Mouse (Mus musculus) liver, embryonic 12.5 days (tissue): ENCODE data around the gene Olfr373. TPM values are rescaled to one million over a fixed set of nuclear protein-coding genes. Genes with fewer than 3 reads are reported as not detected.
"Not testable (repeated sequence)": the region's sequence is repeated elsewhere in the genome, so short reads cannot be mapped to it uniquely, and the experiment has no call there.

Experiments
- ATAC-seq: fragments of 200-750 bp; cut with Nextera tagmentation; 2 replicates; pipeline ENCODE4 v1.8.0; 2017; ENCODE audit warnings: moderate number of reproducible peaks, mild to moderate bottlenecking, moderate library complexity
- H3K27ac ChIP-seq: fragments of 300-500 bp; sonication (generic); 2 replicates; pipeline ENCODE4 v1.5.1; 2016; ENCODE audit warnings: mild to moderate bottlenecking
- H3K27me3 ChIP-seq: fragments of 300-500 bp; sonication (generic); replicated peaks from 2 replicates; pipeline ENCODE4 v1.6.1; 2016; ENCODE audit warnings: mild to moderate bottlenecking, moderate library complexity
- H3K36me3 ChIP-seq: fragments of 300-500 bp; sonication (generic); 2 replicates; pipeline ENCODE4 v1.6.1; 2016; ENCODE audit warnings: mild to moderate bottlenecking, moderate library complexity
- H3K4me1 ChIP-seq: fragments of 300-500 bp; sonication (generic); 2 replicates; pipeline ENCODE4 v1.6.1; 2016
- H3K4me2 ChIP-seq: fragments of 300-500 bp; sonication (generic); 2 replicates; pipeline ENCODE4 v1.6.1; 2016; ENCODE audit warnings: mild to moderate bottlenecking, moderate library complexity
- H3K4me3 ChIP-seq: fragments of 300-500 bp; sonication (generic); 2 replicates; pipeline ENCODE4 v1.5.1; 2016; ENCODE audit warnings: mild to moderate bottlenecking, moderate library complexity
- H3K9ac ChIP-seq: fragments of 300-500 bp; sonication (generic); 2 replicates; pipeline ENCODE4 v1.6.1; 2016; ENCODE audit warnings: mild to moderate bottlenecking, moderate library complexity
- H3K9me3 ChIP-seq: fragments of 300-500 bp; sonication (generic); replicated peaks from 2 replicates; pipeline ENCODE4 v1.6.1; 2016; ENCODE audit warnings: mild to moderate bottlenecking, moderate library complexity
- WGBS: fragments of 180-500 bp; shearing (Covaris S2); methylation state at CpG from one replicate; pipeline ENCODE4 v1.1.7; 2016; ENCODE audit not compliant: insufficient replicate concordance; 5-methylcytosine and 5-hydroxymethylcytosine counted together
- polyA plus RNA-seq: library from polyadenylated mRNA; unstranded; fragments of >200 nt; fragmentation: Nextera tagmentation; extraction: Ambion mirVana; gene quantifications from 2 replicates; pipeline ENCODE4 v1.2.1, GENCODE M21; 2016

The Olfr373 gene
- polyA plus RNA-seq, 1 experiment from 2014 or later, result not detected

DNA sequence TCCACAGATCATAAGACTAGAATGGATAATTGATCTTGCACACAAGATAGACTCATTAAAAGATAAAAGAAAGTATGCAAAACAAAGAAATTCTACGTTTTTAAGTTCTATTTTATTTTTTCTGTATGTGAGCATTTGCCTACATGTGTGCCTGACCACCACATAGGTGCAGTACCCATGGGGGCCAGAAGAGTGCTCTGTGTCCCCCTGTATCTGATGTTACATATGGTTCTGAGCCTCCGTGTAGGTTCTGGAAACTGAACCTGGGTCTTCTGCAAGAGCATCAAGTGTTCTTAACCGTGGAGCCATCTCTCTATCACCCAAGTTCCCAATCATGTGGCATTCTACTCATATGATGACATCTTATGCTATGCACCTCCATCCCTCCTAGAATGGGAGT is 29.5 kb downstream of the Olfr373 start:
- 53% methylated on average over 3 of the region's 3 CpGs for WGBS
- H3K36me3 ChIP-seq, result no peaks in the 10 kb centered on the region
- no peak overlapping the region for H3K27ac ChIP-seq
- no peaks in the 10 kb centered on the region for H3K27me3 ChIP-seq
- ATAC-seq, result no peak
- no peaks in the 10 kb centered on the region for H3K4me1 ChIP-seq
- H3K4me2 ChIP-seq, result no peak overlapping the region
- H3K9ac ChIP-seq, result no peak overlapping the region
- H3K4me3 ChIP-seq, result no peak overlapping the region
- H3K9me3 ChIP-seq, result no peaks in the 10 kb centered on the region

DNA sequence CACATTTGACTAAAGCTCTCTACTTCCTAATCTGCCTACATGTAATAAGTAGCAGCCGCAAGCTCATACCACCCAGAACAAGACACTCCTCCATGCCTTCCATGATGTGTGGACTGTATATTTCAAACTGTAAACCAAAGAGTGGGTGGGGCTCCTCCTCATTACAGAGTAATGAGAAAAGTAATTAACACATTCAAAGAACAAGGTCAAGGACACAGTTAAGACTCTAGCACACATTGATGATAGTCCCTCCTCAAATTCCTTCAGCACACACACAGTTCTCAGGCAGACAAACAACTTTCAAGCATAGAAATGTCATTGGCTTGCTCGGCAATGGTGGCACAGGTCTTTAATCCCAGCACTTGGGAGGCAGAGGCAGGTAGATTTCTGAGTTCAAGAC is 32.2 kb downstream of the Olfr373 start:
- H3K4me3 ChIP-seq, result no peak overlapping the region
- no peak overlapping the region for H3K4me2 ChIP-seq
- H3K36me3 ChIP-seq, result no peaks in the 10 kb centered on the region
- 76% methylated on average over 2 of the region's 2 CpGs for WGBS
- H3K27me3 ChIP-seq, result no peaks in the 10 kb centered on the region
- no peaks in the 10 kb centered on the region for H3K4me1 ChIP-seq
- H3K9me3 ChIP-seq, result no peaks in the 10 kb centered on the region
- no peak overlapping the region for H3K9ac ChIP-seq
- no peak overlapping the region for H3K27ac ChIP-seq
- ATAC-seq, result no peak

DNA sequence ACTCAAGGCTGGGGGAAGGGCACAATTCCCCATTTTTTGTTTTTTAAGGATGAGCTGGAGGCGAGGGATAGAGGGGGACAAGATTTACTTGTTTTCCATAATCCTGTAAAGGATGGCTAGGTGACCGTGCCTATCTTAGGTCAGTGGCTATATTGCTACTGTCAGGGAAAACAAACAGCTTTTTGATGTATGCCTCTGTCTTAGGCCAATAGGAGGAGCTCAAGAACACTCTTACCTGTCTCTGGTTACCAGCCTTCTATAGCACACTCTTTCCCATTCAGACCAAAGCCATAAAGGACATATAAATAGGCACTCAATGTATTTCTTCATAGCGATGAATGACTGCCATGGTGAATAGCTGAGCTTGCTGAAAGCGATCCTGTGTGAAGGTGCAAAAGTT is 35.6 kb downstream of the Olfr373 start:
- no peaks in the 10 kb centered on the region for H3K36me3 ChIP-seq
- H3K4me2 ChIP-seq, result no peak overlapping the region
- H3K27ac ChIP-seq, result no peak overlapping the region
- H3K27me3 ChIP-seq, result no peaks in the 10 kb centered on the region
- H3K4me3 ChIP-seq, result no peak overlapping the region
- 37% methylated on average over 4 of the region's 4 CpGs for WGBS
- no peaks in the 10 kb centered on the region for H3K9me3 ChIP-seq
- no peak overlapping the region for H3K9ac ChIP-seq
- H3K4me1 ChIP-seq, result no peaks in the 10 kb centered on the region
- no peak for ATAC-seq

DNA sequence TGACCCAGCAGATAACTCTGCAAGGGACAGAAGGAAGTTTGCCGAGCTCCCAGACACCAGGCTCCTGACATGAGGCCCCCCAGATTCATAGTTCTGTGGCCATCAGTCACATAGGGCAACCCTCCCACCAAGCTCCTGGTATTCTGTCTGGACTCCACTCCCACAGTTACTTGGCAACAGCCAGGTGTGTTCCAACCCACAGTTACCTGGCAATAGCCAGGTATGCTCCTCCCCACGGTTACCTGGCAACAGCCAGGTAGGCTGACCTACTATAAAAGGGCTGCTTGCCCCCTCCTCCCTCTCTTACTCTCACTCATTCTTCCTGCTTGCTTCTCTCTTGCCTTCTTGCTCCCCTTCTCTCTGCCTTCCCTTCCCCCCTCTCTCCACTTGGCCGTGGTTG is 38.5 kb downstream of the Olfr373 start:
- not testable (repeated sequence) for H3K36me3 ChIP-seq, H3K27ac ChIP-seq, ATAC-seq, H3K4me3 ChIP-seq, H3K9me3 ChIP-seq, H3K4me2 ChIP-seq, H3K27me3 ChIP-seq, H3K4me1 ChIP-seq, H3K9ac ChIP-seq
- WGBS, result 40% methylated on average over 3 of the region's 3 CpGs

DNA sequence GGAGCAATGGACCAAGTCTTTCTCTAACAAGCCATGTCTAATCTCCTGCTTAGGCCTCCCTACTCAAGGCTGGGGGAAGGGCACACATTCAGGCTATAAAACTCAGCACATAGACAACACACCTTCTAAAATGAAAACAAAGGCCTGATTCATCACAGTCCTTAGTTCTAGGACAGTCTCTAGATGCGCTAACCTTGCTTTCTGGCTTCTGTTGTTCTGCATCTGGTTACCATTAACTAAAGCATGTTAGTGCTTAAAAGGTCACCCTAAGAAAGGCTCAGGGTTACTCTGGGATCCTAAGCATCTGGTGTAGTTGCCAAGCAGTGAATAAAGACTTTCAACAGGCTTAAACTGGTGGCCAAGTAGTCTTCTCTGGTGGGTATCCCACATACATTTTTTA is 39.0 kb downstream of the Olfr373 start:
- WGBS, result 68% methylated on average over 1 of the region's 1 CpGs
- Histone ChIP-seq H3K9ac (no peak overlapping the region), H3K4me3 (no peak overlapping the region), H3K27ac (no peak overlapping the region), H3K36me3 (no peaks in the 10 kb centered on the region), H3K4me1 (no peaks in the 10 kb centered on the region), H3K4me2 (no peak overlapping the region), H3K27me3 (no peaks in the 10 kb centered on the region), H3K9me3 (no peaks in the 10 kb centered on the region)
- no peak for ATAC-seq

DNA sequence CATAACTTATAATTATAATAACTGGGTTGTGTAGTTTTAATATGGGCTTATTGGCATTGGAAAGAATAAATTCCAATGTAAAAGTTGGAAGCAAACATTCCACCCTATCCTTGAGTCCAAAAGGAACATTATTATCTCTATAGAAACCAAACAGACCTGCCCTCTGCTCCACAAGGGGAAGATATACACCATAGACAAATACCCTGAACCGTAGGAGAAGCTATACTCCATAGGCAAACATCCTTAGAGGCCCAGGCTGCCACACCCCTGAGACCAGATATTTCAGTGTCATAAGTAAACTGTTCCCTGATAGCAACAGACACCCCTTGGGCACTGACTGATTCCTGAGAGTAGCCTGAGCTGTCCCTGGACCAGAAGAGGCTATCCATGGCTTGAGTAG is 44.9 kb downstream of the Olfr373 start:
- no peak for ATAC-seq
- Histone ChIP-seq H3K4me1 (peaks cover 12% of the 10 kb centered on the region), H3K4me2 (no peak overlapping the region), H3K36me3 (no peaks in the 10 kb centered on the region), H3K9ac (no peak overlapping the region), H3K27me3 (no peaks in the 10 kb centered on the region; the same call in 1 of the 2 replicates), H3K9me3 (no peaks in the 10 kb centered on the region), H3K27ac (no peak overlapping the region), H3K4me3 (no peak overlapping the region)
- 56% methylated on average over 1 of the region's 1 CpGs for WGBS

DNA sequence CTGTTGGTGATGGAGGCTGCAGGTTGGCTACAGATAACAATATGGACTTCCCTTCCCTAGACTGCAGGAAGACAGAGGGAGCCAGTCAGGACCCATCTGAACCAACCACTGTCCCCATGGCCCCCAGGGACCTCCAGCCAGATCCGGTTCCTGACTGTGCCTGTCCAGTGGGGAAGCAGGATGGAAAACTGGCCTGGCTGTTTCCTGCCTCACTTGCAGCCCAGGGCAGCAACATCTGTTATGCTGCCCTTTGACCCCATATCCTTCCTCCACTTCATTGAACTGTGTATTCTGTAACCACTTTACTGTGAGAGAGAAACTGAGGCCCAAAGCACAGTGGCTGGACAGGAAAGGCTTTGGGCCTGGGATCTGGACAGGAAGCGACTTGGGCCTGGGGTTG is 48.3 kb downstream of the Olfr373 start:
- ATAC-seq, result no peak
- no peaks in the 10 kb centered on the region for H3K9me3 ChIP-seq
- H3K4me1 ChIP-seq, result peaks cover 33% of the 10 kb centered on the region
- H3K4me2 ChIP-seq, result no peak overlapping the region
- no peaks in the 10 kb centered on the region for H3K36me3 ChIP-seq
- H3K27me3 ChIP-seq, result peaks cover 28% of the 10 kb centered on the region
- H3K27ac ChIP-seq, result peak overlapping the region; percentile 41
- H3K9ac ChIP-seq, result no peak overlapping the region
- 34% methylated on average over 2 of the region's 2 CpGs for WGBS
- H3K4me3 ChIP-seq, result no peak overlapping the region

DNA sequence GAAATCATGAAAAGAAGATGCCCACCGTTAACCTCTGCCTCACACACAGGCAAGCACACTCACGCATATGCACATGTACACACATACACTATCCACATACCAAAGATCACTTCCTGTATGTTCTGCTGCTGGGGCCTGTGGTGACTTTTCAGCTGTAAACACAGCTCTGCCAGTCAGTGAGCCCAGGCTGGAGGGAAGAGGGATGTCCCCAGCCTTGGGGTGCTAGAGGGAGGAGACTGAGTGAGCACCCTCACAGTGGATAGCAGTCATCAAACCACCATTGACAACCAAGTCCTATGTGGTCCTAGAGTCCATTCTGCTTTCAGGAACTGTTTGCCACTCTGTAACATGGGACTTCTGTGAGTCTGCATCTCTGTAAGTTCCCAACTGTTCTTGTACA is 48.9 kb downstream of the Olfr373 start:
- Histone ChIP-seq H3K36me3 (no peaks in the 10 kb centered on the region), H3K4me1 (peaks cover 40% of the 10 kb centered on the region), H3K27me3 (peaks cover 34% of the 10 kb centered on the region), H3K9ac (no peak overlapping the region), H3K27ac (peak overlapping the region; percentile 41), H3K9me3 (no peaks in the 10 kb centered on the region), H3K4me2 (no peak overlapping the region), H3K4me3 (no peak overlapping the region)
- no peak for ATAC-seq
- 59% methylated on average over 2 of the region's 2 CpGs for WGBS

DNA sequence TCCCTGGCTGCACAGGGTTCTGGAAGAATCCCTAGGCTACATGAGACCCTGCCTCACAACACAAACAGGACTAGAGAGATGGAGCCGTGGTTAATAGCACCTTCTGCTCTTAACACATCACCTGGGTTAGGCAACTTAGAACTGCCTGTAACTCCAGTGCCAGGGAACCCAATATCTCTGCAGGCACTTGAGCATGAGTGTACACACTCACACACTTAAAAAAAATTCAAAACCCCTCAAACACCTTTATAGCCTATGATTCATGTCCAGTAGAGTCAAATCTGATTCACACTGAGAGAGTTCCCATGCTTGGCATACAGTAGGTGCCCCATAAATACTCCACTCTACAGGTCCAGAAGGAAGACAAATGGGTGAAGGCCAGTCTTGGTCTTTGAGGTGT is 49.4 kb downstream of the Olfr373 start:
- no peak for ATAC-seq
- no peak overlapping the region for H3K4me2 ChIP-seq
- H3K27ac ChIP-seq, result no peak overlapping the region
- 54% methylated on average over 1 of the region's 1 CpGs for WGBS
- no peaks in the 10 kb centered on the region for H3K36me3 ChIP-seq
- H3K9me3 ChIP-seq, result no peaks in the 10 kb centered on the region
- H3K27me3 ChIP-seq, result peaks cover 39% of the 10 kb centered on the region
- peaks cover 44% of the 10 kb centered on the region for H3K4me1 ChIP-seq
- H3K9ac ChIP-seq, result no peak overlapping the region
- H3K4me3 ChIP-seq, result no peak overlapping the region

DNA sequence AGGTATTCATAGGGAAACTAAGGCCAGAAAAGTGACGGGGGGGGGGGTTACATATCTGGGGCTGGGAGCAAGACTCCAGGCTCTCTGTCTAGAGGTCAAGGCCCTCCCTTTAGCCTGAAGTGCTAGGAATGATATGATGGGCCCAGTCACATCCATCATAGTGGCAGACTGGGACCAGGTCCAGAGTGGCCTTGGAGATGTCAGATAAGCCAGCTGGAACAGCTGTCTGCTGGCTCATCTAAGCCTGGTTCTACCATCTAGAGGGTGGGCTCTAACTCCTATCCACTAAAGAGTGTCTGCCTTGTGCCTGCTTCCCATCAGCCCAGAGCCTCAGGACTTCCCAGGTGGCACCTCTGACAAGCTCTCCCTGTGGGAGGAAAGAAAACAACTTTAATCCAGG is 49.9 kb downstream of the Olfr373 start:
- peak overlapping the region; percentile 63 for H3K27ac ChIP-seq
- 0 out of 2 replicates have a peak overlapping the region, but pooled peaks have one; percentile 15 for H3K4me2 ChIP-seq
- 0 out of 2 replicates have a peak, but pooled peaks cover under 1% of the 10 kb centered on the region for H3K36me3 ChIP-seq
- H3K9ac ChIP-seq, result no peak overlapping the region
- WGBS, result 25% methylated on average over 1 of the region's 1 CpGs
- H3K4me3 ChIP-seq, result no peak overlapping the region
- peaks cover 42% of the 10 kb centered on the region for H3K27me3 ChIP-seq
- peaks cover 48% of the 10 kb centered on the region for H3K4me1 ChIP-seq
- ATAC-seq, result no peak
- H3K9me3 ChIP-seq, result no peaks in the 10 kb centered on the region

DNA sequence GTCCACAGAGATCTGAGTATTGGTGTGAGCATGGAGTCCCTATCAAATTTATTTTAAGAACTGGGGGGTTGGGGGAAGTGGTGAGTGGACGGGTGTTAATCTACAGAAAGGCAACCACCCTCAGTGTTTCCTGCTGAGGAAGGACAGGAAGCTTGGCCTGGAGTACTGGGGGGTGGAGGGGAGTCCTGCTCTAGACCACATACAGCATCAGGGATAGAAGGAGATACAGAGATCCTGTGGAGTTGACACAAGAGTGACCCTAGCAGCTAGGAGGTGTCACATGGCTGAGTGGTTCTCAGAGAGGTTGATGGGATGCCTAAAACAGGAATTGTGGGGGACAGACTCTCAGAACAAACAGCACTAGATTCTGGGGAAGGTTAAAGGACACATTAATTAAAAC is 50.5 kb downstream of the Olfr373 start:
- Histone ChIP-seq H3K36me3 (peaks cover 5% of the 10 kb centered on the region), H3K4me3 (no peak overlapping the region), H3K9me3 (no peaks in the 10 kb centered on the region), H3K27ac (peak overlapping the region; percentile 63; the same call in 1 of the 2 replicates), H3K4me2 (0 out of 2 replicates have a peak overlapping the region, but pooled peaks have one; percentile 15), H3K4me1 (peaks cover 51% of the 10 kb centered on the region), H3K27me3 (peaks cover 42% of the 10 kb centered on the region), H3K9ac (no peak overlapping the region)
- 23% methylated on average over 1 of the region's 1 CpGs for WGBS
- peak; percentile 36; the same call in 1 of the 2 replicates for ATAC-seq

DNA sequence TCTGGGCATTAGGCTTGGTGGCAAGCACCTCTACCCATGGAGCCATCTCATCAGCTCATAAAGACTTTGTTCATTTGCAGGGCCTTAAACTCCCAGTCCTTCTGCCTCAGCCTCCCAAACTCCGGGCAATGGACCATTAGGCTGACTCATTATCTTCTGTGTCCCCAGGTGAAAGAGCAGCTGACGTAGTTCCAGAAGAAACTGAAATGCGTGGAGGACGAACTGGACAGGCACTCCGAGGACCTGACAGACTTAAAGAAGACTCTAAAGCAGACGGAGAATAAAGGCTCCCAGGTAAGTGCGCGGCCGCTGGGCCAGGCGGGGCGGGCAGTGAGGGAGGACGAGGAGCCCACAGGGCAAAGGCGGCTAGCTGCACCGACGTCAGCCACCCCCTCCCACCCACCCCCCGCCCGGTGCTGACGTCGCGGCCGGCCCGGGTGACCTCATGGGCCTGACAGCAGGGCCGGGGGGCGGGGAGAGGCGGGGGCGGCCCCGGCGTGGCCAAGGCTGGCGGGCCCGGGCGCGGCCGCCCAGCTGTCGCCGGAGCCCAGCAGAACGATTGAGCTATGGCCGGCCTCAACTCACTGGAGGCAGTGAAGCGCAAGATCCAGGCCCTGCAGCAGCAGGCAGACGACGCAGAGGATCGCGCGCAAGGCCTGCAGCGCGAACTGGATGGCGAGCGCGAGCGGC is 51.9 kb downstream of the Olfr373 start, which contains the start of gene Tpm4:
Tpm4 (plus strand) TSS at position 220 of the 690 bp plus-strand sequence.
- Histone ChIP-seq H3K9me3 (no peaks in the 10 kb centered on the region), H3K9ac (peak within 1 kb of the TSS; percentile 72), H3K4me2 (peak within 1 kb of the TSS; percentile 89), H3K27me3 (peaks cover 42% of the 10 kb centered on the region), H3K4me1 (peaks cover 53% of the 10 kb centered on the region), H3K36me3 (peaks cover 19% of the 10 kb centered on the region), H3K27ac (peak within 1 kb of the TSS; percentile 84), H3K4me3 (peak within 1 kb of the TSS; percentile 67)
- peak; percentile 56 for ATAC-seq
- WGBS, result 3% methylated on average over 44 of the region's 49 CpGs
